Mouse (Mus musculus) G1E (cell line): ENCODE data around the gene Sh3pxd2a. TPM values are rescaled to one million over a fixed set of nuclear protein-coding genes. Genes with fewer than 3 reads are reported as not detected.

Experiments
- ATAC-seq: 2 replicates; pipeline ENCODE4 v1.8.0; 2016; ENCODE audit warnings: mild to moderate bottlenecking; ENCODE audit not compliant: insufficient number of reproducible peaks, poor library complexity, low FRiP score, severe bottlenecking; ENCODE audit errors: extremely low read depth
- DNase-seq: peaks from one replicate; pipeline ENCODE4 v3.0.0; 2012; ENCODE audit warnings: low spot score
- H3K27me3 ChIP-seq: 2 replicates; pipeline ENCODE4 v1.6.1; 2012; ENCODE audit warnings: mild to moderate bottlenecking, low read length, inconsistent platforms; ENCODE audit not compliant: insufficient read depth
- H3K36me3 ChIP-seq: replicated peaks from 2 replicates; pipeline ENCODE3; 2012; ENCODE audit warnings: mild to moderate bottlenecking, inconsistent platforms
- H3K4me1 ChIP-seq: 2 replicates; pipeline ENCODE4 v1.6.1; 2012; ENCODE audit warnings: low read depth, low read length, inconsistent platforms, mixed read lengths; ENCODE audit not compliant: insufficient read depth
- H3K4me3 ChIP-seq: 2 replicates; pipeline ENCODE4 v1.5.1; 2012; ENCODE audit warnings: low read depth, mild to moderate bottlenecking, inconsistent platforms, low read length, moderate library complexity, mixed read lengths
- H3K9me3 ChIP-seq: replicated peaks from 2 replicates; pipeline ENCODE4 v1.6.1; 2012; ENCODE audit warnings: inconsistent platforms
- CTCF ChIP-seq: IDR thresholded peaks from 2 replicates; pipeline ENCODE4 v1.5.1; 2012; ENCODE audit warnings: low read depth, low read length, inconsistent platforms, mixed read lengths
- GATA1 ChIP-seq: IDR thresholded peaks from 2 replicates; pipeline ENCODE4 v1.6.1; 2012; ENCODE audit warnings: borderline replicate concordance, low read length, inconsistent platforms, mixed read lengths
- GATA2 ChIP-seq: IDR thresholded peaks from 2 replicates; pipeline ENCODE4 v1.6.1; 2012; ENCODE audit warnings: low read depth, low read length, inconsistent platforms, borderline replicate concordance
- POLR2AphosphoS5 ChIP-seq: IDR thresholded peaks from 2 replicates; pipeline ENCODE4 v1.6.1; 2012; ENCODE audit warnings: low read depth, low read length, inconsistent platforms; ENCODE audit not compliant: insufficient replicate concordance
- TAL1 ChIP-seq: conservative IDR thresholded peaks from 2 replicates; pipeline ENCODE4 v1.6.1; 2012; ENCODE audit warnings: low read depth, low read length, inconsistent platforms, mixed read lengths
- polyA plus RNA-seq: library from polyadenylated mRNA; stranded (reverse); fragments of >175 nt; gene quantifications from 2 replicates; pipeline ENCODE4 v1.2.3, GENCODE M21; 2012
- total RNA-seq, 2 experiments: library from RNA; stranded (forward) in 1 of 2; stranded (reverse) in 1 of 2; fragments of 200-1000 nt in 1 of 2; fragments of >200 nt in 1 of 2; fragmentation: Nextera tagmentation in 1 of 2; gene quantifications; 2 replicates each; pipeline ENCODE4 v1.2.3; 2014 to 2017

The Sh3pxd2a gene
- total and polyA plus RNA-seq, 3 experiments, result 0.16 TPM; not detected in 2

GRCm38 (mm10) chr19:47442294-47442627, 21.9 kb downstream of the Sh3pxd2a start:
- no peak for TF ChIP-seq POLR2AphosphoS5
- TF ChIP-seq GATA1, result no peak
- no peak for TF ChIP-seq GATA2
- TF ChIP-seq TAL1, result no peak
- TF ChIP-seq CTCF, result no peak
- Histone ChIP-seq H3K36me3 (no peaks in the 10 kb centered on the region), H3K4me1 (no peaks in the 10 kb centered on the region; the same call in 1 of the 2 replicates), H3K27me3 (peaks cover 10% of the 10 kb centered on the region; the same call in 1 of the 2 replicates), H3K9me3 (no peaks in the 10 kb centered on the region), H3K4me3 (no peak overlapping the region)
- DNase-seq (no peak), ATAC-seq (no peak)

GRCm38 (mm10) chr19:47441541-47442293, 22.5 kb downstream of the Sh3pxd2a start:
- TF ChIP-seq POLR2AphosphoS5, result no peak
- Histone ChIP-seq H3K9me3 (no peaks in the 10 kb centered on the region), H3K27me3 (peaks cover 10% of the 10 kb centered on the region; the same call in 1 of the 2 replicates), H3K36me3 (no peaks in the 10 kb centered on the region), H3K4me1 (no peaks in the 10 kb centered on the region; the same call in 1 of the 2 replicates), H3K4me3 (no peak overlapping the region)
- DNase-seq, result no peak
- no peak for ATAC-seq

GRCm38 (mm10) chr19:47440967-47441366, 23.2 kb downstream of the Sh3pxd2a start:
- ATAC-seq, result no peak
- no peak for DNase-seq
- Histone ChIP-seq H3K4me3 (no peak overlapping the region), H3K4me1 (no peaks in the 10 kb centered on the region; the same call in 1 of the 2 replicates), H3K36me3 (no peaks in the 10 kb centered on the region), H3K27me3 (peaks cover 4% of the 10 kb centered on the region; the same call in 1 of the 2 replicates), H3K9me3 (no peaks in the 10 kb centered on the region)
- no peak for TF ChIP-seq POLR2AphosphoS5
- no peak for TF ChIP-seq GATA1
- no peak for TF ChIP-seq GATA2
- no peak for TF ChIP-seq TAL1
- TF ChIP-seq CTCF, result no peak

- DNase-seq (no peak), ATAC-seq (no peak)
- Histone ChIP-seq H3K9me3 (no peaks in the 10 kb centered on the region), H3K4me3 (no peak overlapping the region), H3K36me3 (no peaks in the 10 kb centered on the region), H3K27me3 (peaks cover 4% of the 10 kb centered on the region; the same call in 1 of the 2 replicates), H3K4me1 (no peaks in the 10 kb centered on the region; the same call in 1 of the 2 replicates)
- no peak for TF ChIP-seq TAL1
- TF ChIP-seq GATA2, result no peak
Observed at GRCm38 (mm10) chr19:47440435-47440803, 23.8 kb downstream of the Sh3pxd2a start.

GRCm38 (mm10) chr19:47439726-47440434, 24.3 kb downstream of the Sh3pxd2a start:
- H3K36me3 ChIP-seq, result no peaks in the 10 kb centered on the region
- no peak overlapping the region for H3K4me3 ChIP-seq
- H3K4me1 ChIP-seq, result no peaks in the 10 kb centered on the region; the same call in 1 of the 2 replicates
- DNase-seq (no peak), ATAC-seq (no peak)
- TF ChIP-seq GATA1 (no peak), GATA2 (no peak)
- no peaks in the 10 kb centered on the region for H3K9me3 ChIP-seq
- peaks cover 4% of the 10 kb centered on the region; the same call in 1 of the 2 replicates for H3K27me3 ChIP-seq

- TF ChIP-seq GATA2, result no peak
- TF ChIP-seq GATA1, result no peak
- TF ChIP-seq POLR2AphosphoS5, result no peak
- TF ChIP-seq TAL1, result no peak
- TF ChIP-seq CTCF, result no peak
- Histone ChIP-seq H3K9me3 (no peaks in the 10 kb centered on the region), H3K36me3 (no peaks in the 10 kb centered on the region), H3K4me1 (no peaks in the 10 kb centered on the region; the same call in 1 of the 2 replicates), H3K4me3 (no peak overlapping the region), H3K27me3 (peaks cover 4% of the 10 kb centered on the region; the same call in 1 of the 2 replicates)
- DNase-seq, result no peak
- no peak for ATAC-seq
Observed at GRCm38 (mm10) chr19:47438445-47438844, 25.8 kb downstream of the Sh3pxd2a start.

- H3K4me1 ChIP-seq, result no peaks in the 10 kb centered on the region; the same call in 1 of the 2 replicates
- no peak for ATAC-seq
- no peak for DNase-seq
- H3K4me3 ChIP-seq, result no peak overlapping the region
- no peaks in the 10 kb centered on the region for H3K36me3 ChIP-seq
- TF ChIP-seq TAL1 (no peak), GATA2 (no peak), CTCF (no peak), GATA1 (no peak)
- H3K27me3 ChIP-seq, result peaks cover 4% of the 10 kb centered on the region; the same call in 1 of the 2 replicates
- no peaks in the 10 kb centered on the region for H3K9me3 ChIP-seq
Observed at GRCm38 (mm10) chr19:47437040-47437439, 27.2 kb downstream of the Sh3pxd2a start.
